Mouse (Mus musculus) heart, adult 11 months (tissue): ENCODE measurements at regions not wholly inside any gene's neighbourhood (a gene's known extent, or its start where the extent isn't known, plus 50 kb on each side); places are given as distances from the start of the nearest gene placed in this dataset.

ENCODE experiments used
- DNase-seq: peaks from one replicate; pipeline ENCODE4 v3.0.0; 2022

DNA sequence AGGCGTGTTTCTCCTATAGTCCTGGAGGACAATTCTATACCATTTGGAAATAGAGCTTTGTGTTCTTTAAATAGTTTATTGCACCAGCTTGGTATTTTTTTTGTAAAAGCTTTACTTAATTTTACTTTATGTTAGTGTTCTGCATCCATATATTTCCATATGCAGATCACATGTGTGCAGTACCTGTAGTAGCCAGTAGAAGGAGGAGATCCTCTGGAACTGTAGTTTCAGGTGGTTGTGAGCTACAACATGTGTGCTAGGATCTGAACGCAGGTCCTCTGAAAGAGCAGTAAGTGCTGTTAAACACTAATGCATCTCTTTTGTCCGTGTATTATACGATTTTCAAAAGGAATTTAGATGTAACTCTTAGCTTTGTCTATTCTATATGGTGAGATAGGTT, 335.2 kb downstream of the Gm21750 start:
- no peak for DNase-seq

DNA sequence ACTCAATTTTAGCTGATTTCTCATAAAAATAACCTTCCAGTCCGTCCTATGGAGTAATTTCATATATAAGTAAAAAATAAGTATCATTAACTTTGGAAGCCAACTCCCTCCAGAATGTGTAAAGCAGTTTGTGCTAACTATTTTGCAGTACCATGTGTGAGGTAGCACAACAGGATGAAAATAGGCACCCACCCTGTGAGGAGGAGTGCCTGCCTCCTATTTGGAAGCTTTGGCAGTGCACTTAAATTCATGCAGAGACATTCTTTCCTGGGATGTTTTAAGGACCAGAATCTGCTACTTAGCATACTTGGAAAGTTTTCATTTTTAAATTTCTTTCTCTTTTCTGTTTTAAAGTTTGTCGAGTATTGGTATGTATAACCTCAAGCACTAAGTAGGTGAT, 336.8 kb downstream of the Gm21750 start:
- DNase-seq: no peak

DNA sequence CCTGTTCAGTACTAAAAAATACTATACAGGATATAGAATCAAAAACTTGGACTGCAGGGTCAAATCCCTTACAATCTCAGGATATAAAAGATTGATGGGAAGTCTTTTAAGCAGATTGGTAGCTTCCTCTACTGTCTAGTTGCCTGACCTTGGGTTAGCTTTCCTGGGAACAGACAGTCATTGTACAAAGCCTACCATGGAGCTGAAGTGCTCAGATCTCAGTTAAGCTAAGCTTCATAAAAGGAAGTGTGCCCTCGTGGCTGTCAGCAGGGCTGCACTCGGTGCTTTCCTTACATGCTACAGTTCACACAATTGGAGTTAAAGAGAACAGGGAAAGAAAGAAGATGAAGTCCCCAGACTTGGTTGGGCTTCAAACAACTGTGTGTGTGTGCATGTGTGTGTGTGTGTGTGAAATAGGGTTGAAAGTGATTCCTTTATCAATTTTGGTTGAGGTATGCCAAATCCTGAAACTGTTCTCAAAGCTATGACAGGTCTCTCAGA, 338.4 kb downstream of the Gm21750 start:
- no peak for DNase-seq

DNA sequence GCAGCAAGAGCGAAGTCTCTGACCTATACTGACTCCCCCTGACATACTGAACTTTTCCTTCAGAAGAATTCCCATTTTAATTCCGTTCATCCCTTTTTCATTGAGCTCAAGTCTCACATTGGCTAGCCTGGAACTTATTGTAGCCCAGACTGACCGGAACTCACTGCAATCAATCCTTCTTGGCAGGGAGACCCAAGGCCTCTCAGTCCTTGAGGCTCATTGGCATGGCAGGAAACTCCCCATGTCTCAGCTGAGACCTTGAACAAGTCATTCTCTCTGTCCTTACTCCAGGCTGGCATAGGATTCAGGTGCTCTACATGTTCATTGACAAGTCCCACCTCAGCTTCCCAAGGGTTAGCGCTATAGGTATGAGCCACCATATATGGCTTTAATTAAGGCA, 345.9 kb downstream of the Gm21750 start:
- DNase-seq: no peak

DNA sequence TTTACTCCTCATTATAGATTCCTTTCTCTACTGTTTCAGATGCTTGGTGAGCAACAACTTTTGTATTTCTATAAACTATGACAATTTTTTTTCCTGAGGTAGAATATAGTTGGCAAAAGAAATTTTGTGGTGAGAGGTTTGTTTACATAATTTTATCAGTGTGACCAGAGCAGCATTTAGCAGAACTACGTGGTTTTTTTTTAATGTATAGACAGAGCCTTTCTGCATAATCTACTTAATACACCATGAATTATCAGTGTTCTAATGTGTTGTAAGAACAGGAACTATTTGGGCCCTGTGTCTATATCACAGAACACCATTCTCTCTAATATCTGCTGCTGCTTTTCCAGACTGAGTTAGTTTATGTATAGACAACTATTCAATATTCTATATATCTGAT, 350.5 kb downstream of the Gm21750 start:
- no peak for DNase-seq

DNA sequence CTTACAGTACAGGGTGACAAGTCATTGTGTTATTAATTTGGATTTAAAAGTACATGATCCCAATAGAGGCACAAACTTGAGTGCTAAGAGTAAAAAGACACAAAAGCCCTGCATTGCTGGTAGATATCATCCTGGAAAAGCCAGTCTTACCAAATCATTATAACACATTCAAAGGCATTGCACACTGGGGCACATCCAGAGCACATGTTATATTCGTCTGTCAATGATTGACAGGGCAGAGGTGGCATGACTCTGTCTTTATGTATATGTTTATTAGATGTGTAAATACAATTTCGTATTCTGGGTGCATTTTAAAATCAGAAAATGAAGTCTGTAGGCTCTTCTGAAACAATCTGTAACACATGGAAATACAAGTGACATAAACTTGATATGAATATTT, 358.4 kb downstream of the Gm21750 start:
- no peak for DNase-seq

DNA sequence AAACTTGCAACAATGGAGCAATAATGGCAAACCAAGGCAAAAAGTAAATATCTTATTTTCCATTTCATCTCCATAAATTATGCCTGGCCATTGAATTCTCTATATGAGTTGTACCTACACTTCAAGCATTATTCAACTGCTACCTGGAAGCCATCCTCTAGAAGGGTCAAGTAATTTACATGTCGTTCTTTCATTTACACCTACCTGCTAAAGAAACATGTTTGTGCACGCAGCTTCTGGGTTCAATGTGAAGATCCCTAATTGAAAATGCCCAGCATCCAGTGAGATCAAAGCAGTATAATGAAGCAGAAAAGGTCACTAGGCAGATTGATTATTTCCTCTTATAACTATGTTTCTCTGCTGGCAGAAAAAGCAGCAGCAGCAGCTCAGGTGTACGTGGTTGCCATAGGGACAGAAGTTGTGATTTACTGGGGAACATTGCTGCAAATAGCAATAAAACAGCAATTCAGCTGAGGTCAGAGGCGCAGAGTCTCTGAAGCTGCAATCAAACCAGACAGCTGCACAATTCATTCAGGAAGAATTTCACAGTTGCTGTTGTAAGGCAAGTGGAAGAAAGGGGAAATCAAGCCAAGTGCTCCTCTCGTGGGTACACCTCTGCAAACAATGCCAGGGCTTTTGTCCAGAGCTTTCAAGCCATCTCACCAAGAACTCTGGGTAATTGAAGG, 386.1 kb downstream of the Gm21750 start:
- no peak for DNase-seq

DNA sequence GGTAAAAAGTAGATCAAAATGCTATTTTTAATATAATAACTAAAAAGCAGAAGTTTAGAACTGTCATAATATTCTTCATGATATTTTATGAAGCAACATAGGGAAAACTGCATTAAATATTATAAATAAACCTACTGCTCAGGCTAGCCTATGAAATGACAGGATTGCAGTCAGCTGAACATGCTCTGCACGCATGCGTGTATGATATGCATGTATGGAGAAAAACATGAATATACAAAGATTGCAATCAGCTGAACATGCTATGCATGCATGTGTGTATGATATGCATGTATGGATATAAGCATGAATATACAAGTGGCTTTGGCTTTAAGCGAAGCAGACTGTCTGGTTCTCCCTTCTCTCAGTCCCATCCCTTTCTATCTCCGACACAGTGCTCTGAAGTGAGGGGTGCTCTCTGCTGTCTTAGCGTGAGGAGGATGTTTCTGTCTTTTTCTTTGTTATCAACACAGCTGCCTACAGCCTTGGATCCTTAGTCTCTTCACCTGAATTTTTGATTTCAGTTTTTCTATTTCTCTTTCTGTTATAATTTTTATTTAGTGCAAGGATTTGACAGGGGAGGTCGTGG, 386.8 kb downstream of the Gm21750 start:
- no peak for DNase-seq

DNA sequence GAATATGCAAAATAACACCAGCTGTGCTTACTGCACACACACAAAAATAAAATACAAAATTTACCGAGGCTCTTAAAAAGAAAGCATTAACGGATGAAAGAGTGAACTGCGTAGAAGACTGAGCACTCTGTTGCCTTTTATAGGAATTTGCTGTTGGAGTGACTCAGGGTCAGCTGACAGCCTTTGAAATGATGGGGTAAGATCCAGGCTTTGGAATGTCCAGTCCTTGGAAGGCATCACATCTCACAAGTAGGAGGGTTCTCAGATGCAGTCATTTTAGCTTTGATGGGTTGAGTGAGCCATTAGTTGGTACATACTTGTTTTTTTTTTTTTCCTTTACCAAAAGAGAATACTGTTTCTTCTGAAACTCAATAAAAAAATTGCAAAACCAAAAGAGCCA, 387.4 kb downstream of the Gm21750 start:
- no peak for DNase-seq

DNA sequence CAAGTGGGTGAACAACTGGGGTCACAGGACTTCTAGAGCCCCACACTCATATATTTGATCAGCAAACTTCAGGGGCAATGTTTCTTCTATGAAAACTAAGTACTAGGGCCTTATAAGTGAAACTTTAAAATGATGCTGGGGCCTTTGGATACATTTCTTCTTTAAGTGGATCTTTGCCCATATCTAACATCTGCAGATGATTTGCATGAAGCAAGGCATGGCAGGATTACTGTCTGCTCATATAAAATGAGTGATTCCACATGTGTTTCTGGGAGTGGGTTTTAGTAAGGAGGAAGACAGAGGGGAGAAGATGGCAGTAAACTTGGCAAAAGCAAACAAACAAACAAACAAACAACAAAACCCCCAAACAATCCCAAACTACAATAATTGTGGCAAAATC, 405.0 kb downstream of the Gm21750 start:
- no peak for DNase-seq

DNA sequence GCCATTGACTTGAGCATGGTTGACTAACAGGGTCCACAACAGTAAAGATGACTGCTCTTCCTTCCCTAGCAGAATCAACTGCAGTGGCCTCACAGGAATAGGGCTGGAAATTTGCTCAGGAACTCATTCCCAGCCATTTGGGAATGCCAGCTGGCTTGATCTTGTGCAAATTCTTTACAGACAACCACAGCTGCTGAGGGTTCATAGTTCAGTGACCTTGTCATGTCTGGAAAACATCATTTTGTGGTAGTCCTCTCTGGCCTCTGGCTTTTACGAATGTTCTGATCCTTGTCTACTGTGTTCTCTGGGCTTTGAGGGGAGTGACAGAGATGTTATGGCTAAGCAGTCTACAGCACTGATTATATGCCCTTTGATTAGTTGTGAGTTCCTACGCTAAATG, 432.0 kb downstream of the Gm21750 start:
- DNase-seq: no peak

DNA sequence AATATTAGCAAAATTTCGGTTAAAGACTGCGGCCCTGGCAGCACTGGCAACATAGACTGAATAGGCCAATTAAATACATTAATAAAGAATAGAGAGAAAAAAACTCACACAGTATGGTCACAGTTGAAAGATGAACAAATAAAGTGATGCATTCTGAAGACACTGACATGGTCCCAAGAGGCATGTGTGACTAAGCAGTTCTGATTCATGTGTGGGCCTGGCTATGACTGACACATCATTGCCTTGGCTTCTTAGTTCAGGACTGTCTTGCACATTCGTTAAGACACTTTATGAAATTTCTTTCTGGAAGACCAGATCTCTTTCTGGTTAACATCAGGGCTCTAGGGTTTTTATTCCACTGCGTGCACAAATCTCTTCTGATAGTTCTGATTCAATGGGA, 438.7 kb downstream of the Gm21750 start:
- DNase-seq: no peak

DNA sequence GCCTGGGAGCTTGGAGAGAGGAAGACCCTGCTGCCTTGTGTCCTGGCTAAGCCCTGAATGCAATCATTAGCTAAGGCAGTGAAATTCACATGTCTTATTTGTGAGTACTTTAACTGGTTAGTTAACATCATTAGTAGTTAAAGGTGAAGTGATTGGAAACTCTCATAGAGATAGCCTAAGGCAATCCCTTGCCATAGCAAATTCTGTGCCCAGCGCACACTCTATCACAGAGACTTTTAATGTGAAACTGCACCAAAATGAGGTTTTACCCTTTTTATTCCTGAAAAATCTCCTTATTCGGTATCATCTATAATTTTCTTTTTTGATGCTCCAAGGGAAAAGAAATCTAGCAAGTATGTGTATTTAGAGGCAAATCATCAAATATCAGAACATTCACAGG, 451.6 kb downstream of the Gm21750 start:
- DNase-seq: no peak

DNA sequence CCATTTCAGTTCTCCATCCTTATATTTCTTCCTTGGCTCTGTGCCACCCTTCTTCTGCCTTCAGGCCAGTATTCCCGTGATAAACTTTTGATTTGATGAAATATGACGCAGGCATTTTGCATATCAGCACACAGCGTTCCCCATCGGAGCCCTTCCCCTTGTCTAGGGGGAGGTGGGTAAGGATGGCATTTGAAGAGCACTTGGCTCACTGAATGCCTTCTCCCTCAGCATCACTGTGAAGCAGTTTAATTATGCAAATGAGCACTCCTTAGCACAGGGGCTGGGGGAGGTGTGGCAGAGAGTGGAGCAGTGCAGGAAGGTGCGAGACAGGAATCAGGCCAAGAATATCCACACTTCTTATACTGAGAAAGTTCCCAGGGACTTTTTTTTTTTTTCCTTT, 452.1 kb downstream of the Gm21750 start:
- DNase-seq: no peak

DNA sequence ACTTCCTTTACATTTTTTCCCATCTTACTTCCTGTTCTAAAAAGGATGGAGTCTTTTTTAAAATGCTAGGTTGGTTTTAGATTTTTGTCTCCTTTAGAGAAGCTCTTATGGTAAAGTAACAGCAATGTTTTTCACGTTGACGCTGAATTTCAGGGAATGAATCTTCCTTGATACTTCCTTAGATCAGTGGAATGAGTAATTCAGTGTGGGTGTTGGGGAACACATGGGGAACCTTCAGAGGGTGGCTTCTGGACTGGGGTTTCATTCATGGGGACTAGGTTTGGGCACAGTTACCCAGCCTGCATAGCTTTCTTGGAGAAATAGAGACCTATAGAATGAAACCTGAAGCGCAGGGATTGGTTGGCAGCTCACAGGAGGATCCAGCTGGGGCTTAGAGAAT, 452.5 kb downstream of the Gm21750 start:
- DNase-seq: no peak

DNA sequence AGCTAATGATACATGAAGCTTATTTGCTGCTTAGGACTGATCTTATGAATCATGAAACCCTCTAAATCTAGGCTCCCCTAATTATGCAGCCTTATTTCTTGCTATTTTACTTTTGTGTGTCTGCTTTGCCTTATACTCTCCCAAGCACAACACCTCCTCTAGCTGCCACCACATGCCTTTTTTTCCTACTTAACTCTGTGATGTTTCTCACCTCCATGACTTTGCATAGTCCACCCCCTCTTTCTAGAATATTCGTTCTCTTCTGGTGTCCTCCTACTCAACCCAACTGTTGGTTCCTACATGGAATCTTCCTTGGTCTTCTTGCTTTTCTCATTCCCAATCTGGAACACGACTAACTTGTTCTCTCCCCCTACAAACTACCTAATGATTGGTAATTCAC, 456.7 kb downstream of the Gm21750 start:
- DNase-seq: no peak

DNA sequence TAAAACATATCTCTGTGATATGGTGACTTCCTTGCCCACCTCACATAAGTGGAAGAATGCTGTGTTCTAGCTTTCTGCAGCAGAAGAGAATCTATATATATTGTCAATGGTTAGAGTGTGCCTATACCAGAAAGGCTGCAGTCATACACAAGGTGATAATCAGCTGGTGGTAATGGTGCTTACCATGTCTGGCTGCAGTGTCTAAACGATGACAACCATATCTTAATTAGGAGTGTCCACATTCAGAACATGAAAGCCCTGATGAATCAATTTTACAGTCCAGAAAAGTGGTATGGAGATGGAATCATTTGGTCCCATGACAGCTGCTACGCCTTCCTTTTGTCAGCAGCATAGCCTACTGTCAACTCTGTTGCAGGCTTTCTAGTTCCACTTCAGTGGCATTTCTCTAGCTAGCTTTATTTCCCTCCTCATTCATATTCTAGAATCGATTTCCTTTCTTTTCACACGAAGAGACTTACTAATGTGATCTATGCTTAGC, 484.2 kb downstream of the Gm21750 start:
- DNase-seq: no peak

DNA sequence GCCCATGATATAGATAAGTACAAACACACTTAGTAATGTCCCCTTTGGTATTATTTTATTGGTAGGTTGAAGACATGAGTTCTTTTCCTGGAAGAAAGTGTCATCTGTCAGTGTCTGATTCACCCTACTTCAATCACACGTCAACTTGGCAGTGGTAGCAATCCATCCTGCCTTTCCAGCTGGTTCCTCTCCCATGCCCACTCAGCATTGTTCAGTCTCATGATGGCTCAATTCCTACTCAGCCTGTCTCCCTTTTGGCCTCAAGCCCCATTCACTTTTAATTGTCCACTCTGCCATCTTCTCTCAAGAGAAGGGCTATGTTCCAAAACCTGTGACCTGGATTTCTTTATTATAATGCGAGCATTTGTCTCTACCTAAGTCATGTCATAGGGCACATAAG, 474.4 kb upstream of the Htr2a start:
- DNase-seq: peak; percentile 89

DNA sequence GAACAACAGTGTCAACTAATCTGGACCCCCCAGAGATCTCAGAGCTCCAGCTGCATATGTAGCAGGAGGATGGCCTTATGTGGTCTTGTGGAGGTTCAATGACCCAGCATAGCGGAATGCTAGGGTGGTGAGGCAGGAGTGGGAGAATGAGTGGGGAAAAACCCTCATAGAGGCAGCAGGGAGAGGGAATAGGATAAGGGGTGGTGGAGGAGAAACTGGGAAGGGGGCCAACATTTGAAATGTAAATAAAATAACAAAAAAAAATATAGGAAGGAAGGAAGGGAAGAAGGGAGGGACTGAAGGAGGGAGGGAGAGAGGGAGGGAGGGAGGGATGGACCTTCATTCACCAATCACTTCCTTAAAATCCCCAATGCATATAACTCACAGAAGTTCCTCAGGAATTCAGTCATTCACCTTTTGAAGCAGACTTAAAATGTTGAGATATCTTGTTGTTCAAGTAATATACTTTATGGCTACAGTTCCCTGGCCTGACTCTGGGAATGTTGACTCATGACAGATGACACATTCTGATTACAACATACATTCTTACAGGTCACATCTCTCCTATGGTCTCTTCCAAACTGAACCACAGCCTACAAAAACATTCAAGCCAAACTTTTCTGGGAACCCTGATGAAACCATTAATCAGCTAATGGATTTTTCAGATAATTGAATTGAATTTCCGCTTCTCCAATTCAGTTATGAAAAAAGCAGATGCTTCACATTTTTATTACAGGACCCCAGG, 471.3 kb upstream of the Htr2a start:
- DNase-seq: no peak

DNA sequence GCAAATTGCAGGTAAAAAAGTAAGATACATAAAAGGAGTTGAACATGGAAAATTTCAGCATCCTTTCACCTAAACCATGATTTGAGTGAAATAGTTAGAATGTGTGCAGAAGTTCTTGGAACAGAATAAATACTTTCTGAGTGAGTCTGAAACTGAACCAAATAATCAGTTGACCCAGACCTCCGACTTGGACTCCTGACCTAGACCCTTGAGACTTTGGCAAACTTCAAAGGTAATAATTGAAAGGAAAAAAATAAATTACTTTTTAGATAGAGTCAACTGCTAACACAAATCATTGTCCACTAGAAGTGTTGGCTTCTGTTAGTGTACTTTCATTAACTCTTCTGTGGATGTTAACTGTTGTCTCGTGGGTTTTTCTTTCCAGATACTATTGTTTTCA, 460.6 kb upstream of the Htr2a start:
- DNase-seq: no peak

DNA sequence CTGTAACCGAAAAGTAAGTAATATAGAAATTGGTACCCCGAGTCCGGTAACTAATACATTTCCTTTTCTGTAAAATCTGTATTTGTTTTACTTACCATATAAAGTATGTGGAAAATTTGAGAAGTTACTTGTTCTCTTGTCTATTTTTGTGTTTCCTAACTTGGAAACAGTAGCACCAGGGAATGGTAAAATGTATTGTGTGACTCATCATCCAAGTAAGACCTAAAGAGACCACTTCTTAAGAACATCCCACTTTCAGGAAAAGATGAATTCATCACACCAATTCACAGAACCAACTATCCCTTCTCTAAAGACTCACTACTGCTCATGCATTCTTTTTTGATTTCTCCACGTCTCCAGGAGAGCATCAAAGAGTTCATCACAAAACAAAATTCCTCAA, 457.6 kb upstream of the Htr2a start:
- no peak for DNase-seq

DNA sequence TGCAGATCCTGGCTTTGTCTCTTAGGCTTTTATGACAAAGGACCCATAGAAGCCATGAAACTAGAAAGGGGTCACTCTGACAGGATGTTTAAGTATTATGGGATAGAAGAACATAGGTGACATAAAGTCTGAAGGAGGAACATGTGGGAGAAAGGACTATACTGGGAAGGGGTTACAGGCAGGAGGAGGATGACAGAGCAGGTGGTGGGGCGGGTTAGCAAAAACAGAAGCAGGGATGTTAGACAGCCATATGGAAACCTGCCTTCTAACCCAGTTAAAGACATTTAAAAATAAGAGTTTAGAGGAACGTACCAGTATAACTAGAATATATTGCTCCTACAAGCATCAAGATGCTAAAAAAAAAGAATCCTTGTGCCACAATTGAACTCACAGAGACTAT, 438.9 kb upstream of the Htr2a start:
- no peak for DNase-seq

DNA sequence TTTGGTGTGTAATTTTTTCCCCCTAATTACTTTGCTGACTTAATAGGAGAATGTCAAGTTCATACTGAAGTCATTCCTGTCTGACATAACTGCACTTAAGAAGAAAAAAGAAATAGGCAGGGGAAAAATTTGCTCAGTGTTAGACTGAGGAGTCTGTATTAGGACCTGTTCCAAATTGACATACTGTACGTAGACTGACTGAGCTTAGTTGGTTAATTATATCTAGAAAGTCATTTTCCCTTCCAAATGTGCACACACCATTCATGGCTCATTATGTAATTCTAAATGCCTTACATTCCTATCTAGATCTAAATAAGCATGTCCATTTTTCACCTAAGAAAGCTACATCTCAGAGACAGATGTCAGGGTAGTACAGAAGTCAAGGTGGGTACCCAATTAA, 435.6 kb upstream of the Htr2a start:
- DNase-seq: no peak

DNA sequence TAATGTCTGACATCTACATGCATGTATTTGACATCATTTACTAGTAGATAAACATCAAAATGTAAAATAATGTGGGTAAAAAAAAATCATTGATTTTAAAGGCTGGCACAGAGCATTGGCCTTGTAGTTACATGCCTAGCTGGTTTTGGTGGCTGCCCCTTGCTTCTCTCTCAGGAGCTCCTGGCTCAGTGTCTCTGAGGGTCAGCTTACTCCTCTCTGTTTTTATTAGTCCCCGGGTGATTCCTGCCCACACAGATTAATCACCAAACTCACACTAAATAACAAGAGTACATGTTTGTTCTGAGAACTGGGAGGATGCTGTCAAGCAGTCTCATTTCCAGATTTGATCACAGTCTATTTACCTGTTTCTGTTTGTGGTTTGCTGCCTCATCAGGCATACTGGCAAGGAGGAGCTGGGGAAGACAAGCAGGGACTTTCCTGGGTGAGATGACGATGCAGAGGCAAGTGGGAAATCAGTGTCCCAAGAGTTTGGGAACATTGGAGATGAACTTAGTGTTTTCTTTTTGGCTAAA, 422.7 kb upstream of the Htr2a start:
- no peak for DNase-seq
